Mouse (Mus musculus) gastrocnemius, postnatal 10 days (tissue): ENCODE measurements at regions not wholly inside any gene's neighbourhood (a gene's known extent, or its start where the extent isn't known, plus 50 kb on each side); places are given as distances from the start of the nearest gene placed in this dataset.
"Not testable (repeated sequence)": the region's sequence is repeated elsewhere in the genome, so short reads cannot be mapped to it uniquely, and the experiment has no call there.

Source experiments
- DNase-seq: peaks from one replicate; pipeline ENCODE4 v3.0.0; 2021; ENCODE audit warnings: mixed read lengths

- DNase-seq, result peak; percentile 51
Observed at GRCm38 (mm10) chr13:27945062-27945461, 71.0 kb upstream of the Prl4a1 start.

DNA sequence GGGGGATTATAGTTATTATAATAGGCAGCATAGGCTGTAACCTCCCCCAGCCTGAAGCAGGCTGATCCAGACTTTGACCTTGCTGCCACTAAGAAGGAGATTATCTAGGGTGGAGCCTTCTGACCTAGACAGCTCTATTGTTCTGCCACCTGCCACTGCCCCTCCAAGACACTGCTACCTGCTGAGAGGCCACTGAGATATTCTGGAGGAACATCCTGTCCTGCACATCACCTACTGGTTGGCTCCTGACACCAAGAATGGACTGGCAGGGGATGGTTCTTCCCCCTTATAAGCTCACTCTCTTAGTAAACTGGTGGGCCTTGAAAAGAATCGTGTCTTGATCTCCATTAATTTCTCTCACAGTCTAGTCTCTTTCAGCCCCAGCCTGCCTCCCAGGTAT lies 55.6 kb upstream of the Prl4a1 start:
- DNase-seq, result not testable (repeated sequence)

DNA sequence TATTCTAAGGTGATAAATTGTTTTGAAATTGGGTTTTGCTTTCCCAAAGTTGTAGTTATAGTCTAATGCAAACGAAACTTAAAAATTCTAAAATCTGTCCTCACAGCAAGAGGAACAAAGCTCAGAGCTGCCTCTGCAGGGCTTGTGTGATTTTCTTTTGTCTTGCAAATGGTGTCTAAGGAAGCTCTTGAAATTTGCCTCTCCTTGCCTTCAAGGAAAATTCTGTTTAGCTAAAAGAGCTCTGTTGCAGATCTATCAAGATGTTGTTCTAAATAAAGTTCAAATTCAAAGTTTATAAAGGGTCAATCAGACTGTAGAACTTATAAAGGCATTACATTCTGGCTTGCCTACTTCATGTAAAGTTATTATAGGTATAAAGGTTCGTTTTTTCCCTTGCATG lies 53.6 kb upstream of the Prl4a1 start:
- not testable (repeated sequence) for DNase-seq

DNA sequence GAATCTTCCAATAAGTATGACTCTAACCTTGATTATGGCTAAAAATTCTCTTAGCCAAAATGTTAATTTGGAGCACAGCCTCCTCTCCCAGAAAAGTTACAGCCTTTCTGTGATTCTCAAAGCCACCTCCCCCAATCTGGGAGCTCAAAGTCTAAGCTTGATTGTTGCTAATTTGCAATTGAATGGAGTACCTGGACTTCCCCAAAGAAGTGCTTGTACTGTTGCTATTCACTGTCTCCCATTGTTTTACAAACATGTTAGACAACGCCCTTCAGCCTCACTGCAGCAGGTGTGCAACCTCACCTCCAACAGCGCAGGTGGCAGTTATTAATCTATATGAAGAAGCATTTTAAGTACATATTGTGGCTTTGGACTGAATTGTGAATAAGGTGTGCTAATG lies 50.0 kb upstream of the Prl4a1 start:
- DNase-seq, result not testable (repeated sequence)
